Mouse (Mus musculus): ENCODE data around the gene Unc13d.

DNA sequence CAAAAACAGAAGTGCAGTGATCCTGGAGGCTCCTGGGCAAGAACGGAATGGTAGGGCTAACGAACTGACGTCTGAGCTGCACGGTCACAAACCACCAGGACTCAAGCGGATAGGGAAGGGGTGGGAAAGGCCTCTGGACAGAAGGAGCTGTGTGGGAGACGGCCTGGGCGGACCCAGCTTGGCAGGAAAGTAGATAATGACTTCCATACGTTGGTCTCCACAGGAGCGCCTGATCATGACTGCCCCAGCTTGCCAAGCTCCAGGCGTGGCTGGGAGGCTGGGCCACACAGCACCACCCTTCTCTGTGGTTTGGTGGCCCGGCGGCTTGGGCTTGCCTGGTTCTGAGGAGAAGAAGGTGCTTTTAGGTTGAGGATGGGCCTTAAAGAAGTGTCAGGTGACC is 39.5 kb upstream of the Unc13d start:
- TF ChIP-seq CHD1 (IDR thresholded peaks at IDR 0.05; ENCODE audit: low read depth, low read length) (no peak), MAZ (IDR thresholded peaks at IDR 0.05; ENCODE audit: low read depth, low read length) (no peak), POLR2A (IDR thresholded peaks at IDR 0.05; ENCODE audit: low read depth, low read length) (no peak), CHD2 (IDR thresholded peaks at IDR 0.05; ENCODE audit: low read length) (no peak)
